Mouse (Mus musculus): ENCODE data around the gene Traf2.
"Not testable (repeated sequence)": the region's sequence is repeated elsewhere in the genome, so short reads cannot be mapped to it uniquely, and the experiment has no call there.

Gene Traf2

DNA sequence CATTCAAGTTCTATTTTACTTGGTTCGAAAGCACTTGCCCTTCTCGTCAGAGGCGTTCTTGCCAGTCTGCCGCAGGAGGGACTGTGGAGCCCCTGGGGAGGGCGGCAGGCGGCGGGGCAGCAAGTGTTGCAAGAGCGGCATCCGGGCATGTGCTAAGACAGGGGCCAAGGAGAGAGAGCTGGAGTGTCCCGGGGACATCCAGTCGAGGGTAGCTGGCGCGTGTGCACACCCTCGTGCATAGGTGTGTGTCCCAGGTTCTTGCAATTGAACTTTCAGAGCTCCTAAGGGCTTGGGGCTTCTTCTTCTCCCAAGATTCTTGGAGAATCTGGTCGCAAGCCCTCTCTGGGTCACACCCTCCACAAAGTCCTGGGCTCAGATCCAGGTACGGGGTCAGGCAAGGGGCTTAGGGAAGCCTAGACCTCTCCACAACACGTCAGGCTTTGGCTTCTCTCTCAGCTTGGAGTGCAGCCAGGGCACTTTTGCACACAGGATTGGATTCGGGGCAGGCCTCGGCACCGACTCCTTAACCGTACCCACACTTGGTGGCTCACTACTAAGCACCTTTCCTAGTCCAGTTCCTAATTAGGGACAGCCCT, 28.8 kb upstream of the Traf2 start:
- DNase-seq (ENCODE audit: low spot score in 2 of 2) = peak; percentile 23 to 62

DNA sequence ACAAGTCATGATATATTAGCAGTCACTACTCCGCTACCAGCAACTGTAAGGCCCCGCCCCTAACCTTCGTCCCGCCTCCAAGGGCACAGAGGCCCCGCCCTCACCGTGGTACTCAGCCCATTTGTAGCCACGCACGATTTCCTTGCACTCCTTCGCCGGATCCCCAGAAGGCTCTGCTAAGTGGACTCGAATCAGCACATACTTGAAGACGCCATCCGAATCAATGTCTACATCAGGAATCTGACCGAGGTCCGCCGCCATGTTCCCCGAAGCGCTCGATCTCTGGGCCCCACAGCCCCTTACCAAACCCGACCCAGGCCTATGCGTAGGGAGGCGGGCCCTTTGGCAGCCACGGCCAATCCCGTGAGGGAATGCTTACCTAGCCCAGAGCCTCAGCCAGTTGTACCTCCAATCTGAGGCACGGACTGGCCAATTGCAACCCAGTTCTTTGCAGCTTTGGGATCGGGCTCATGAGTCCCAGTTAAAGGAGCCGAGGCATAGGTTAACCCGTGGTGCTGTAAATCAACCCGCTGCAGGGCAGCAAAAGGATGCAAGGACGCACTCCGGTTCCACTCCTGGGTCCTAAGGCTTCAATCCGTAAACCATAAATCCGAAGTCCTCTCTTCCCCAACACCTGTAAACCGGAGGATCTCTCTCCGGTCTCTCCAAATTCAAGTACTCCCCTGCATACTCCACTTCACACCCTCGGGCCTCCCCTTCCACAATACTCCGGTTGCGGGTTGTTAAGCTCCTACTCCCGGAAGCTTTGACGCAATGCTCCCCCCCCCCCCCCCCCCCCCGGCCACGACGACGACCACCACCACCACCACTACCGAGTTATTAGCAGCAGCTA, 28.1 kb upstream of the Traf2 start, which contains the start of the genes Mamdc4 and Phpt1:
Gene Mamdc4, minus strand, starts transcription at position 267 of the 853 bp plus-strand sequence.
Gene Phpt1, minus strand, starts transcription at position 646 of the 853 bp plus-strand sequence.
- DNase-seq (ENCODE audit: low spot score in 2 of 2) = peak; percentile 86 to 95

DNA sequence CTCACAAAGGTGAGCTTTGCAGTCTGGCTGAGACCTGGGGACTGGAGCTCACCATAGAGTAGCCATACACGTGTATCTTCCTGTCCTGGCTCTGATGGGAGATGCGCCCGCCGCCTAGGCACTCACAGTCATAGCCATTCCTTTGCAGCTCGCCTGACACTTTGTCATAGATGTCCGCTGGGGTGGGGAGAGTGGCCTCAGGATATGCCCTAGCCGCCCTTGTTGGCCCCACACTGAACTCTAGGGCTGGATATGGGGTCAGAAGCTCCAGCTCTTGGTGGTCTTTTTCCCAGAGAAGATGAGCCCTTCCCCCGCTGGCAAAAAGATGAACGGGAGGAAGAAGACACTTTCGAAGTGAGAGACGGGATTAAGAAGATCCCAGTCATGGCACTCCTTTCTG, 27.4 kb upstream of the Traf2 start:
- no peak for DNase-seq (ENCODE audit: low spot score in 2 of 2)

DNA sequence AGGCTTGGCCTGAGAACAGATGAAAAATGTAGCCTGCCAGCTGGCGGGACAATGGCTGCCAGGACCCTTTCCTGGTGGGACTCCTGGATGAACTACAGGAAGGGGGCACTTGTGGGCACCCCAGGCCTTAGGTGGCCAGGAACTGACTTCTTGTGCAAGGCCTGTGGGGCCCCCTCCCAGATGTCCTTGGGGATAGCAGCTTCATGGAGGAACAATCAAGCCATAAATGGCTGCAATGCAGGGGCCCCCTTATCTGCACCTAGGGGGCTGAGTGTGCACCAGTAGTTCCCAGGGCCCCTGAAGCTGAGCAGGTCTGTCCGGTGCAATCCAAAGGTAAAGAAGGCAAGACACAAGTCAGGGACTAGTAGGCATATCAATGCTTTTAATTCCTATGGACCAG, 26.3 kb upstream of the Traf2 start:
- no peak for DNase-seq (ENCODE audit: low spot score in 2 of 2)

DNA sequence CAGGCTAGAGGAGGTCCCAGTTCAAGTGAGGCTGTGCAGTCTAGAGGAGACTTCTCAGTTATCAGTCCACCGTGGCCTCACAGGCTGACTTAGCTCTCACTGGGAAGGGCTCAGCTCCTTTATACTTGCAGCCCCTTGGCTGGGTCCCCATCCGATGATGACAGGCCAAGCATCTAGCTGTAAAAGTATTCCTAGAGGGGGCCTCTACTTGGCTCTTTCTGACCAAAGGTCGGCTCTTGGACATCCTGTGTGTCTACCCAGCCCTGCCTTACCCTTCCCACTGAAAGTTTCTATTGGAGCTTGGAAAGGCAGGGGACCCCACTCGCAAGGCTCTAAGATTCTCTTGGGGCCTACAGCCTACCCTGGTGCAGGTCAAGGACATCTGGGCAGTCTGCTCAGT, 24.5 kb upstream of the Traf2 start:
- DNase-seq (ENCODE audit: low spot score in 2 of 2) = no peak

DNA sequence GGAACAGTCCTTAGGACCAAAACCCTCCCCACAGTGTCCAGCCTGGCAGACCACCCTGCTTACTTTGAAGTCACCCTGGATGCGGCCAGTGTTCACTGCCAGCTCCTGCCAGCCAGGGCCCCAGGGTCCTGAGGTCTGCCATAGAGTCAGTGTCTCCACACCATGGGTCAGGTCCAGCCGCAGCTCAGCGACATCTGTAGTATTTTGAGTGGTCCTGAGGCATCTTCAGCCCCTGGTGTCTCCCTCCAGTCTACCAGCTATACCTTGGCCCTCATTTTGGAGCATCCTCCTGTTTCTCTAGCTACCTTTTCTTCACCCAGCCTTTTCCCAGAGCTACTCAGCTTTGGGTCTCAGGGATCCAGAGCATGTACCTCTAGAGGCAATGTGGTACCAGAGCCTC, 22.6 kb upstream of the Traf2 start:
- no peak for DNase-seq (ENCODE audit: low spot score in 2 of 2)

DNA sequence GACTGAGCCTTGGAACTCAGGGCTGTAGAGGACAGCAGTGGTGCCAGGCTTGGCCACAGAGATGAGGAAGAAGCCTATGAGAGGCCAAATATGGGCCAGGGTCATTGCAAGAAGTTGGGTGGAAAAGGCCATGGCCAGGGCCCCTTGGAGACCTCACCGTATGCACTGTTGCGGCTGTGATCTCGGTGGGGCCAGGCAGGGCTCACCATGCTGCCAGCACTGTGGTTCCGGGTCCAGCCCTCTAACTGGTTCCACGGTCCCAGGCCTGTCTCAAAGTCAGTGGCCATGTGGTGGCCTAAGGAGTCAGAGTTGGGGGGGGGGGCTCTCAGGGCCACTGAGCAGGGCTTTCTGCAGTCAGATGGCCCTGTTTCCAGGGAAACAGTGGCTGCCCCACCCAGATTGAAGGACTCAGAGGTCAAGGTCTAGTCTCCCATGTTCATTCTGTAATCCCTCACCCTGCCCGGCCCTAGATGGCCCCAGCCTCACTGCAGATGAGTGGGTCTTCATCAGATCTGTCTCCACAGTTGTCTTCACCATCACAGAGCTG, 21.8 kb upstream of the Traf2 start:
- DNase-seq (ENCODE audit: low spot score in 2 of 2) = no peak

DNA sequence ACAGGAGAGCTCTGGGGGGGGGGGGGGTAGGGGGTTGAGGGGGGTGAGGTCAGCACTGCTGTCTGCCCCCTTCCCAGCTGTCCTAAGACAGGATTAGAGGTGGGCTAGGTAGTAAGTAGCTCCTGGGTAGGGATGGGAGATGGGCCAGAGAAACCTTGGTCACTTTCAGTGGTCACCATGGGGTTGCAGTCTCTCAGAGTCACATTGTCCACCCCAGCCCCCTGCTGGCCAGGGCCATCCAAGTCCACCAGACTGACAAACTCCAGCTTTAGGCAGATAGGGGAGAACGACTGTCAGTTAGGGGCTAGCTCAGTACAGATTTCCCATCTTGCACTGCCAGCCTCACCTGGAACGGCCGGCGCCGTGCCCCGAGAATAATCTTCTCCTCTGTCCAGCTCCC, 19.8 kb upstream of the Traf2 start:
- DNase-seq (ENCODE audit: low spot score in 2 of 2) = no peak

DNA sequence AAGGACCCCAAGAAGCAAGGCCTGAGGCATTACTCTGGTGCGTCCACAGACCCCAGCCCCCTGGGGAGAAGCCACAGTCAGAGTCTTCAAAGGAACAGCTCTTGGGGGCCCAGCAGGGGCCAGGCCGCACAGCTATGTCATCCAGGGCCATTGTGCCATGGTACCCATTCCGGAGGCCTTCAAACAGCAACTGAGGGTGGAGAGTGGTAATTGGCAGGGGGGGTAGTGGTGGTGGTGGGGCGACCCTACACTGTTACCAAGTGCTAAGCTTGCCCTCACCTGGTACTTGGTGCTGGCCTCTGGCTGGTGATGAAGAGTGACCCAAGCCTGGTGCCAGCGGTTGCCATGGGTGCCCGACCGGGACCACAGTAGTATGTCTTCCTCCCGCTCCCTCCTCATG, 19.0 kb upstream of the Traf2 start:
- DNase-seq (ENCODE audit: low spot score in 2 of 2) = no peak

DNA sequence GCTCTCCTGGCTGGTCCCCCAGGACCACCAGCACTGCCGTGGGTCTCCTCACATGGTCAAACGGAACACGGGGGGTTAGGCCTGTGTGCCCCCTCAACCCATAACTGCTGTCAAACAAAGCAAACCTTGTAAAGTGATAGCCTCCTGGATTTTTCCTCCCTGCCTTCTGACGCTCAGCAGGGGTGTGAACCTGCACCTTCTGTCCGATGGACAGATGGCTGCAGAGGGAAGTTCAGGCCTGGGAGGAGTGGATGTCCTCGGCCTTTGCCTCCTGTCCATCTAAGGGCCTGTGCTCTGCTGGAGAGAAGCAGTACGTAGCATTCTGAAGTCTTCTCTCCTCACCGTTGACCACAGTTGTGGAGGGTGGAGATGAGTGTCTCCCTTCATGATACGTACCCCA, 15.2 kb upstream of the Traf2 start:
- DNase-seq (ENCODE audit: low spot score in 2 of 2) = no peak

DNA sequence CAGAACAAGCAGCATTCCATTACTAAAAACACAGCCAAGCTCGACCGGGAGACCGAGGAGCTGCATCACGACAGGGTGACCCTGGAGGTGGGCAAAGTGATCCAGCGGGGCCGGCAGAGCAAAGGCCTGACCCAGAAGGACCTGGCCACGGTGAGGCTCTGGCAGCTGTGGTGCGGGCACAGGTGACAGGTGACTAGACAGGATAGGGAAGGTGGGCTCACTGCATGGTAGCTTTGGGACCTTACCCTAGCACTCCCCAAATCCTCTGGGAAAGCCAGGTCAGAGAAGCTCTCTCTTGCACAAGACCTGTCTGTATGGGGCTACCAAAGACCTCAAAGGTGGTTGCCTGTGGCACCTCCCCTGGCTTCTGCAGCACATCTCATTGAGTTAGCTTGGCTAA, 13.8 kb upstream of the Traf2 start:
- DNase-seq (ENCODE audit: low spot score in 2 of 2) = no peak

DNA sequence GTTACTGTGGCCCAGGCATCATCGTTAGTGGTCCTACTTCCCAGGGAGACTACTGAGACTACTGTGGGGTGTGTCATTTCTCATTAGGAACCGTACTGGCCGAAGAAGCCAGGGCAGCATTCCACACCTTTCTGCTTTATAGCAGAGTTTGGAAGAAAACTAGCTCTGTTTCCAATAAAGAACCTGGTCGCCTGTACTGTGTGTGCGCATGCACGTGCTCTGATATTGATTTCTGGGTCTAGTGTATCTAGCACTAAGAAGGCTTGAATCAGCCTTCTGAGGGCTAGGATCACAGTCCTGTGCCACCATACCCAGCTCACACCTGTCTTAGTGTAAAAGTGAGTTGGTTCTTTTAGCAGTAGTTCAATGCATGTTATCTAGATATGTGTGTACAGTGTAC, 12.0 kb upstream of the Traf2 start:
- no peak for DNase-seq (ENCODE audit: low spot score in 2 of 2)

DNA sequence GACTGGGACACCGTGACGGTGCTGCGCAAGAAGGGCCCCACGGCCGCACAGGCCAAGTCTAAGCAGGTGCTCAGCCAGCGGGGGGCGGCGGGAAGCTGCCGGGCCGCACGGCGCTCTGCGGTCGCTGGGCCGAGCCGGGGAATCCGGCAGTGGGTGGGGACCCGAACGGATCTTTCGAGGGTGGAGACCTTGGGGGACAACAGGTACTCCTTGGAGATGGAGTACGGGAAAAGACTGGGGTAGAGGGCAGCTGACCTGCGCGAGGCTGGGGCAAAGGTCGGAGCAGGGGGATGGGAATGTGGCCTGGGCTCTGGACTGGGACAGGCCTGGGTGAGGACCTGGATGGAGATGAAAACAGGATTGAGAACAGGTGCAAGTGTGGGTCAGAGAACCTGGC, 11.2 kb upstream of the Traf2 start:
- no peak for DNase-seq (ENCODE audit: low spot score in 2 of 2)

DNA sequence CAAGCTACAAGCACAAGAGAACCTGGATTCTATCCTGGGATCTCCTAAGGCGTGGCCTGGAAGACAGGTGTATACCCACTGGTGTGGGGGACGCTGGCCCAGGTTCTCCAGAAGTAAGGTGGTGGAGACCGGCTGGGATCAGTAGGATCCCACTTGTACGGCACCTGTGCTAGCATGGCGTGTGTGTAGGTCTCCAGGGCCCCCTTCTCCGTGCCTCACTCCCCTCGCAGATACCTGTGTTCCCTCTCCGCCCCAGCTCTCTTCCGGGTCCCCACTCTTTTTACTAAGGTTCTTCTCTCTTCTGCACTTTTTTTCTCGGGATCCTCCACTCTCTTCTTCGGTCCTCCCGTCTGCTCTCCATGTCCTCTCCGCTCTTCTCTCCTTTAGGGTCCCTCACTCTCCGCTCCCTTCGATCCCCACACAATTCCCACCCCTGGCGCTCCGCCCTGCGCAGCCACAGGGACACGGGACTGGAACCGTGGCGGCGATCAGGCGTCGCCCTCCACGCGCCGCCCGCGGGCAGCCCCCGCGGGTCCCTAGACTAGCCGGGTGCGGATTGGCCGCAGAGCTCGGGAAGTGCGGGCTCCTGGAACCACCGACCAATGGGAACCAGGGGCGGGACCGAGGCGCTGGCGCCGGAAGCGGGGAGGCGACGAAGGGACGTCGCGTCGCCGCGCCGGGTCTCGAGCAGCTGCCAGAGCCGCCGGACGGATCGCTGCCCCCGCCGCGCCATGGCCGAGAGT, 10.7 kb upstream of the Traf2 start, which contains the start of gene Edf1:
Gene Edf1, plus strand, starts transcription at position 627 of the 743 bp plus-strand sequence.
- peak; percentile 84 to 94 for DNase-seq (ENCODE audit: low spot score in 2 of 2)

DNA sequence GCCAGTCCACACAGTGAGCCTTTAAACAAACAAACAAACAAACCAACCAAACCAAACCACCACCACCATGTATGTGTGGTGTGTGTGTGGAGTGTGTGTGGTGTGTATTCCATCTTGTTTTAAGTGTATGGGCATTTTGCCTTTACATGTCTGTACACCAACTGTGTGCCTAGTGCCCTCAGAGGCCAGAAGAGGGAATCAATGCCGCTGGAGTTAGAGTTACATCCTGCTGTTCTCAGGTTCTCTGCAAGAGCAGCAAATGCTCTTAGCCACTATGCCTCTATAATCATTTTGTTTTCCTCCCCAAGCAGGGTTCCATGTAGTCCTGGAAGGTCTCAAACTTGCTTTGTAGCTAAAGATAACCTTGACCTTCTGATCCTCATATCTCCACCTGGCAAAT, 9.6 kb upstream of the Traf2 start:
- DNase-seq (ENCODE audit: low spot score in 2 of 2) = no peak

DNA sequence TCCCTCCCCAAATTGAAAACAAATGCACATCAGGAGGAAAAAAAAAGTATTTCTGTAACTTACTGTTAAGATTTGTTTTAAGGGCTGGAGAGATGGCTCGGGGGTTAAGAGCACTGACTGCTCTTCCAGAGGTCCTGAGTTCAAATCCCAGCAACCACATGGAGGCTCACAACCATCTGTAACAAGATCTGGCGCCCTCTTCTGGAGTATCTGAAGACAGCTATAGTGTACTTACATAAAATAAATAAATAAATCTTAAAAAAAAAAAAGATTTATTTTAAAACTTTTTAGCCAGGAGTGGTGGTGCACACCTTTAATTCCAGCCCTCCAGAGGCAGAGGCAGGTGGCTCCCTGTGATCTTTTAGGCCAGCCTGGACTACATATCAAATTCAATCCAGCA, 8.7 kb upstream of the Traf2 start:
- DNase-seq (ENCODE audit: low spot score in 2 of 2) = not testable (repeated sequence)

DNA sequence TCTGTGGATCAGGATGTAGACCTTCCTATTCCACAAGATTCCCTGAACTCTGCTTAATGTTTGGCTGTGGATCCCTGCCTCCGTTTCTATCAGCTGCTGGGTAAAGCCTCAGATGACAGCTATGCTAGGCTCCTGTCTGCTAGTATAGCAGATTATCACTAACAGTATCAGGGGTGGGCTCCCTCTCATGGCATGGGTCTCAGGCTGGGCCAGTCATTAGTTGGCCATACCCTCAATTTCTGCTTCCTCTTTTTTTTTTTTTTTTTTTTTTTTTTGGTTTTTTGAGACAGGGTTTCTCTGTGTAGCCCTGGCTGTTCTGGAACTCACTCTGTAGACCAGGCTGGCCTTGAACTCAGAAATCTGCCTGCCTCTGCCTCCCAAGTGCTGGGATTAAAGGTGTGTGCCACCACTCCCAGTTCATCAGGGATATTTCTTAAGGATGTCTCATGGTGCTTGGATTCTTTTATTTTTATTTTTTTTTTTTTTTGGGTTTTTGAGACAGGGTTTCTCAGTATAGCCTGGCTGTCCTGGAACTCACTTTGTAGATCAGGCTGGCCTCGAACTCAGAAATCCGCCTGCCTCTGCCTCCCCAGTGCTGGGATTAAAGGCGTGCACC, 6.5 kb upstream of the Traf2 start:
- not testable (repeated sequence) for DNase-seq (ENCODE audit: low spot score in 2 of 2)

DNA sequence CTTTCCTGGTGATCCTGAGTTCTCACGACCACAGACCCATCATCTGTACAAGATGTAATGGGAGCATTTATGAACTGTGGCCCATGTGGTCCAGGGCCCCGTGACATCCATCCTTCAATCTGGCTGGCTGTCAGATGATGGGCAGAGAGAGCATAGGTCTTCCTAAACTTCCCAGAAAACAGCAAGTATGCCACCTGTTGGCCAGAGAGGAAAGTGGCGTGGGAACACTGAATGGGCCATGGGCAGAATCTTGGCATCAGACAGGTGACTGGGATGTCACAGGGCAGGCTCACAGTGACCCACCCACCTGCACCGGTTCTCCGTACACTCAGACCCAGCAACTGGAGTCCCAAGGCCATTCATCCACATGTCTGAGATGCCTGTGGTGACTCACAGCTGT, 4.4 kb upstream of the Traf2 start:
- DNase-seq (ENCODE audit: low spot score in 2 of 2) = peak in 1 of 2 experiments; percentile 48

DNA sequence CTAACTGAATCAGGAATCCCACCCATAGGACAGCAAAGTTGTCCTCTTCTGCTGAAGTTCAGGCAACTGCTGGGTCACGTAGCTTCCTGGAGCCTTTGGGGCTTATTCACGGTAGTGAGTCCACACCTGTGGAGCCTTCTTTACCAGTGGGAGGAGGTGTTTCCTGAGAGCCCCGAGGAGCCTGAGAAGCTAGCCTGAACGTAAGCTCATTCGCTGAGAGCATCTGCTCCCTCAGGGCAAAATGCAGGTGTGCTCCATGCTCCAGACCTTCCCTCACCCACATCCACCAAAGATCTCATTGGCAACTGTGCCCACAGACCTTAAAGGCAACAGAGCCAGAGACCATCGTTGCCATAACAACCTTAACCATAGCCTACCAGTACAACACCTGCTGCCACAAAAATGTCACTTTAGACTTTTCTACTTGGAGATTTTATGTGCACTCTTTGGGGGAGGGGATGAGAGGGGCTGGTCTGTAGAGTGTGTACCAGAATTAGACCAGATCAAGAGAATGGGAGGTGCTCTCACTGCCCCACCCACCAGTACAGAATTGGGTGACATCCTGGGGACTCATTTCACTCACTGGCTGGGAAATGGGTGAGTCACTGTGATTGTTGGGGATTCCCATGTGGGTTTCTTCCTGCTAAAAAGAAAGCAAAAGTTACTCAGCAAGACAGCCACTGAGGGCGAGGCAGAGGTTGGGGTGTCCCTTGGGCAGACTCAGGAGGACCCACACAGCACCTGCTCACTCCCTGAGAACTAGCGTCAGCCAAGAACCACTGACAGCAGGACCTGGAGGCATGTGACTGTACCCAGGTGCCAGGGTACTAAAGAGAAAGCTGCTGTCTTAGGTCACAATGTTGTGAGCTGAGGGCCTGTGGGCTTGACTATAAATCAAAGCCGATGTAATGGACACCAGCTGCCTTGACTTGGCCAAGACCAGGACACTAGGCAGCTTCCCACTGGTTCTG, 2.6 kb upstream of the Traf2 start:
- no peak for DNase-seq (ENCODE audit: low spot score in 2 of 2)

DNA sequence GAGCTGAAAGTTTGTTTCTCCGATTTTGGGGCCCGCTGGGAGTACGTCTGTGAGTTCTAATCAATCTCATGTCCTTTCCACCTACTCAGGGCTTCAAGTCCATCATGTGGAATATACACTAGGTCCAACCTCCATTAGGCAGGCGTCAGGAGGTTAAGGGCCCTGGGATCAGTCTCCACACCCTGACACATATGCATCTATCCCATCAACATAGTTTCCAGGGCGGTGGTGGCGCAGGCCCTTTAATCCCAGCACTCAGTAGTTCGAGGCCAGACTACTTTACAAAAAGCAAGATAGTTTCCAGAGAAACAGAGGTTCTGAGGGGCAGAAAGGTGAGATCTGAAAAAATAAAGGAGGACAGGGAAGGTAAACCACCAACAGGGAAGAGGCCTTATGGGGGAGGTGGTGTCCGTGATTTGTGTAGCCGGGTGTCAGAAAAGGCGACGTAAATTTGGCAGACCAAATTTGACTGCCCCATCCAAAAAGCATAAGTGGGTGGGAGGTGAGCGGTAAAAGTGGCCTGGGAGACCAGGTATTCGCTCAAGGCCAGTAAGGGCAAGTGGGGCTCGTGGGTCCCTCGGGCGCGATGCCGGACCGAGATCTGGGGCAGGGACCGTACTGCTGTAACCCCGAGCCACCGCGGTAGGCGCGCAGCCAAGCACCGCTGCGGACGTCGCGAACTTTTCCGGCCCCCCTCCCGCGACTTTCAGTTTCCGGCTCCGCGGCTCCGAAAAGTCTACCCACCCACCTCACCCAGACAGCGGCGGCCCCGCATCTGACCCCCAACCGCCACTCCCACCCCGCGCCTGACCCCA, 537 bp downstream of the Traf2 start:
- peak in 1 of 2 experiments; percentile 30 for DNase-seq (ENCODE audit: low spot score in 2 of 2)

Measured in spleen, postnatal 10 days (tissue).